Mouse (Mus musculus) adrenal gland, adult 8-10 months (tissue): Measurements from ENCODE around the gene Necap1. TPM values are rescaled to one million over a fixed set of nuclear protein-coding genes. Genes with fewer than 3 reads are reported as not detected.

Experiments used
- DNase-seq: peaks from one replicate; pipeline ENCODE4 v3.0.0; 2022
- total RNA-seq, 4 experiments: library from RNA; stranded (reverse); gene quantifications; 2 replicates each; pipeline ENCODE4 v1.2.4; 2022

Gene Necap1
- 10 to 100 TPM; 56.7 to 65.7 (median 58.1) TPM for total RNA-seq

DNA sequence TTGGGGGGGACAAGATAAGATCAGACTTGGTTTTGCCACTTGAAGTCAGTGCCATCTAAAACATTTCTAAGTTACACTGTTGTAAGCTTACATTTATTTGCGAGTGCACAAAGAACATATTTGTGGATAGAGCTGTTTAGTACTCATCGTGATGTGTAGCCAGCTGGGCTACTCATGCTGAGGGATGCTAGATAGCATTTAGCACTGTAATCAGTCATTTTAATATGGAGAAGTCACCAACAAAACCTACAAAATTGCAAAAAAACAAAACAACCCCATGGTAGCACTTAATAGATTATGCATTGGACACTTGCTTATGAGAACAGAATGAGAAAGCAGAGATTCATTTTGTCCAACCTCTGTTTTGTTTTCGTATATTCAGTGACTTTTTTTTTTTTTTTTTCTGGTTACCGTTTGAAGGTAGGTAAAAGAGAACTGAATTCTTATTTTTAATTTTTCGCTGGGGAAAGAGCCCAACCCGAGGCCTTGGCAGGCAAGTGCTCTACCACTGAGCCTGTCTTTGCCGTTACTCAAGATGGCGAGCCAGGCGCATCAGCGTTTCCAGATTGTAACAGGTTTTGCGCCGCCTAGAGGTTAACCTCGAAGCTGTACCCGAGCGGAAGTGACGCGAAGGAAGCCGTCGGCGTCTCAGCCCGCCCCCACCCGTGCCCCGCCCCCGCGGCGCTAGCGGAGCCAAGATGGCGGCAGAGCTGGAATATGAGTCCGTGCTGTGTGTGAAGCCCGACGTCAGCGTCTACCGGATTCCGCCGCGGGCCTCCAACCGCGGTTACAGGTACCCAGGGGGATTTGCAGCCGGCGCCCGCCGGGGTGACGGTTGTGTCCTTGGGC lies at the start of gene Necap1:
Gene Necap1 (plus strand): TSS at position 604 of the 849 bp plus-strand sequence.
- peak; percentile 94 for DNase-seq

DNA sequence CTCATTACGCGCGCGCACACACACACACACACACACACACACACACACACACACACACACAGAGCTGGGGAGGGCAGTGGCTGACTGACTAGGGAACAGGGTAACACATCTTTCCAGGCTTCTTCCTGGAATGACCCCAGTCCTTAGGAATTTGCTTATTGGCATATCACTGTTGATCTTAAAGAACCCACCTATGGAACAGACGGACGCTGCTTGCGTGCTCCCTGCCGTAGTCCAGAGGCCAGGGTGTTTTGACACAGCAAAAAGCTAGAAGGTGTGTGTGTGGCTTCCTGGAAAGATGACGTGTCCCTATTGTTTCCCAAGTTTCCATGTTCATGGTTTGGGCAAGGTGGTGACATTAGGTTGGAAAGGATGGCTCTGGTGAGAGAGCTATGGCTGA lies 49.1 kb upstream of the Necap1 start:
- no peak for DNase-seq

DNA sequence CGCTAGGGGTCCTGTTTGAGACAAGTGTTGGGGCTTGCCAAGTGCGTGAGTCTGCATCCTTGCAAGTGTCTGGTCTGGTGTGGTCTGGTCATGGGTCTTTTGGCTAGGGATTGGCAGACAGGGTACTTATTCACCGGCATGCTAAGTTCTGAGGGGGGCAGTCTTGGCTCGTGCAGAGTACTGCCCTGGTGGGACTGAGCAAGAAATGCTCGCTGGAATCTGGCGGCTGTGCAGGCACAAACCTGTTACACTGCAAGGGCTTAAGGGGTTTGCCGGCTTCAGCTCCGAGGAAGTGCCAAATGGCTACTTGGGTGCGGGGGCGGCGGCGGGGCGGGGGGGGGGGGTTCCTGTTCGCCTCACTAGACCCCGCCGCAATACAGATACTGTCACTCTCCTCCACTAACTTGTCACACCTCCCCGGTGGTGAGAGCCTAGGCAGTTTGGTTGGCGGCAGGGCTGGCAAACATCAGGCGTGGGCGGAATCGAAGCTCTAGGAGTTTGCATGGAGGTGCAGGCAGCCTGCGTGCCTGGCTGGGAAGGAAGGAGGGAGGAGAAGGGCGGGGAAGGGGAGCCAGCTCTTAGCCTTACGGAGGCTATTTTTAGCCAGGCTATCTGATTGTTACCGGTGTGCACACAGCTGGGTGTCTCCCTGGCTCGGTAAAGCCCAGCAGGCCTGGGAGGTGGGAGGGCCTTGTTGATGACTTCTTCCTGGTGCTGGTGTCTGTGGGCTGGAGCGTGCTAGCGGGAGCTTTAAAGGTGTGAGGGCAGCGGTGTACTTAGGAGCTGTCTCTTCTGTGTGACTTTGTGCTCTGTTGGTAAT lies 48.1 kb upstream of the Necap1 start:
- no peak for DNase-seq

DNA sequence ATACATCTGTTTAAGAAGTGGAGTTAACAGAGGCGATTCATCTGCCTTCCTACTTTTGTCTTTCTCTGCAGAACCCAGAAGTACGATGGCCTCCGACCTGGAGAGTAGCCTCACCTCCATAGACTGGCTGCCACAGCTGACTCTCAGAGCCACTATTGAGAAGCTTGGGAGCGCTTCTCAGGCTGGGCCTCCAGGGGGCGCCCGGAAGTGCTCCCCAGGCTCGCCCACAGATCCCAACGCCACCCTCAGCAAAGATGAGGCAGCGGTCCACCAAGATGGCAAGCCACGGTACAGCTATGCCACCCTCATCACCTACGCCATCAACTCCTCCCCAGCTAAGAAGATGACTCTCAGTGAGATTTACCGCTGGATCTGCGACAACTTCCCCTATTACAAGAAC lies 46.2 kb upstream of the Necap1 start:
- DNase-seq, result no peak

DNA sequence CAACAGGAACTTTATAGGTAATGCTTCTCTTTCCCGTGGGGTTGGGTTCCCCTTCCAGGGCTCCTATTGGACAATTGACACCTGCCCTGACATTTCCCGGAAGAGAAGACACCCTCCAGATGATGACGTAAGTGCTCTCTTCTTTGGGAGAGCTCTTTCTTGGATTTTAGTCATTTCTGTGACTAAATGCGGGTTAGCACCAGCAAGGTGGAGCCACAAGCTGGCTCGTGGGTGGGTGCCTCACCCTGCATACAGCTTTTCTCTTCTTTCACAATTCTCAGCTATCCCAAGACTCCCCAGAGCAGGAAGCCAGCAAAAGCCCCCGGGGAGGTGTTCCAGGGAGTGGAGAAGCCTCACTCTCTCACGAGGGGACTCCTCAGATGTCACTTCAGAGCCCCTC lies 41.4 kb upstream of the Necap1 start:
- no peak for DNase-seq

DNA sequence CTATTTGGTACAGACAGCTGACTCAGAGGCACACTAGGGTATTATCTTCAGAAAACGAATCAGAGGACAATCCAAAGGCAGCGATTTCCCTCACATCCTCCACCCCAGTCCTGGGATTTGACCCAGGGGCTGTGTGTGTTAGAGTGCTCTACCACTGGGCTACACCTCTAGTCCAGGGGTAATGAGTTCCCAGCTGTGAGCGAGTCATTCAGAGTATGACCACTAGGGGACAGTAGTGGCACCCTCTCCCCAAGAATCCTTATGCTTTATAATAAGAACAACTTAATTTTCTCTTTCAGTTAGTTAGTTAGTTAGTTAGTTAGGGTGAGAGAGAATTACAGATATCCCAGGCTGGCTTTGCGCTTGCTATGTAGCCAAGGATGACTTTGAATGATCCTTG lies 39.9 kb upstream of the Necap1 start:
- no peak for DNase-seq

DNA sequence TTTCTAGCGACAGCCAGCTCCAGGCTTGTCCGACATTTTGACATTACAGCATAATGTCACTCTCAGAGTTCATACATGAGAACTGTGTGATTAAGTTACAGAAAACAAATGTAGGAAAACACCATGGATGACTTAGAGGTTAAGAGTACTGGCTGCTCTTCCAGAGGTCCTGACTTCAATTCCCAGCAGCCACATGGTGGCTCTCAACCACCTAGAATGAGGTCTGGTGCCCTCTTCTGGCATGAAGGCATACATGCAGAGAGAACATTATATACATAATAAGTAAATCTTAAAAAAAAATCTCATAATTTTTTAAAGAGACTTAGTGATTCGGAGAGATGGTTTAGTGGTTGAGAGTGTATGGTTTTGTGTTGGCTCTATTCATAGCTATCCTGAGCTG lies 37.3 kb upstream of the Necap1 start:
- DNase-seq, result no peak

DNA sequence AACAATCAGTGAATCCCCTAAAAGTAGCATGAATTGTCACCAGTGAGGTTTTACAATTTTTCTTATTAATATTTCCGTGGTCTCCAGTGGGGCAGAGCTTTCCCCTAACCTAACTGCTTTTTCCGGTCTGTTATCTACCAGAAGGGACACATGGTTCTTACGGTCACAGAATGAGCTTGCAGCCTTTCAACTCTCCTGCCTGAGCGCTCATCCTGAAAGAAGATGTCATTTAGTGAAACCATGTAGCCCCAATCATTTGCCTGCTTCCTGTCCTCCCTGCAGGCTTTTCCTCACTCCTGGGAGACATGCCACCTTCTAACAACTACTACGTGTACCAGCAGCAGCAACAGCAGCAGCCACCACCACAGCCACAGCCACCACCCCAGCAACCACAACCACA lies 36.7 kb upstream of the Necap1 start:
- DNase-seq, result no peak

DNA sequence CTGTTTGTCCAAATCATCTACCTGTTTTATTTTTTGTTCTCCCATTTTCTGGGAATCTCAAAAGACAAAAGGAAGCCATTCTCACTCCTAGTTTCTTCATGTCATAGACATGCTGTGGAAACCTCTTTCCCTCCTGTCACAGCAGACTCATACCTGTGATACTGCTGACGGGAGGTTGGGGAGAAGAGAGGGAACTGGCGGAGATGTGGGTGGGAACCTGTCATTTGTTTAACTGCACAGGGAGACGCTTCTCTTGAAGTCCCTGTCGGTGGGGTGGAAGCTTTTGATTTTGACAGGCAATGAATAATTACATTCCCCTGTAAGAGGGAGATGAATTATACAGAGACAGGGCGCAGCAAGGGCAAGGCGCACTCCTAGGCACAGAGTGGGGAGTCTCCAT lies 30.5 kb upstream of the Necap1 start:
- DNase-seq, result no peak

DNA sequence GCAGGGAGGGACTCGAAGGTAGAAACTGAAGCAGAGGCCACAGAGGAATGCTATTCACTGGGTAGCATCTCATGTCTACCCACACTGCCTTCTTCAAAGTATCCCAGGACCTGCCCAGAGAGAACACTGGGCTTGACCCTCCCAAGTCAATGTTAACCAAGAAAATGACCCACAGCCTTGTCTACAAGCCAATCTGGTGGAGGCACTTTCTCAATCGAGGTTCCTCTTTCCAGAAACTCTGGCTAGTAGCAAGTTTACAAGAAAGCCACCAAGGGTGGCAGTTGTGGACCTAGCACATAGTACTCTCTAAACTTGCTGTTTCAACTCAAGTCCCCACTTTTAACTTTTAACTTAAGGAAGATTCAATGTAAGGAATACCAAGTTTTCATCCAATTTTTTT lies 21.6 kb upstream of the Necap1 start:
- DNase-seq, result no peak

DNA sequence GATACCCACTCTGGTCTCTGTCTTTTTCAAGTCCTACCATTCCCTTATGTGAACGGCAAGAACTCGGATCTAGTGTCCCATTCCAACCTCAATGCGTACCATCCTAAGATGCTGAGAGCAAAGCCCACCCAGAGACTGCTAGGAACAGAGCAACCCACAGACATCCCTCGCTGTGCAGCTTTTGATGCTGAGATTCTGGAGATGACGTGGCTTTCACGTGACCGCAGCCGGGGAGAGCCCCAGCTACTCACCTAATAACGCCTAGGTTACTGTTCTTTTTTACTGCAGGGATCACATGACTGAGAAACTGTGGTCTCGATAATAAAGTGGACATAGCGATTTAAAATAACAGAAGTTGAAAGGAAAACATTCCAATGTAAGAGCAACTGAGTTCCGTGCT lies 19.7 kb upstream of the Necap1 start:
- no peak for DNase-seq

DNA sequence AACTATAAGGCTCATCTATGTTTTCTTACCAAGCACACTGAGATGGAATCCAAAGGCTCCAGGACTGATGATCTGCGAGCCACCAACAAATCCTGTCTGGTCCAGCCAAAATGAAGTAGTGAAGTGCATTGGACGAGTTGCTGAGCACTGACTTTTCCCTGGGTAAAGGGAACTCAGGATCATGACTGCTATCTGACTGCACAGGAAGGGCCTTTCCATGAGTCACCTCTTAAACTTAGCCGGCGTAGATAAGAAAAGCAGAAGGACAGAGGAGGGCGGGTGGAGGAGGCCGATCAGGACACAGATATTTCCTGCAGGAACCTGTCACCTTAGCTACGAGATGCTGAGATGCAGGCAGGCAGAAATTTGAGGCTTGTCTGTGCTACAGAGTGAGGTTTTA lies 18.3 kb upstream of the Necap1 start, which contains the start of gene C3ar1:
Gene C3ar1 (minus strand): TSS at position 207 of the 400 bp plus-strand sequence.
- peak; percentile 29 for DNase-seq

DNA sequence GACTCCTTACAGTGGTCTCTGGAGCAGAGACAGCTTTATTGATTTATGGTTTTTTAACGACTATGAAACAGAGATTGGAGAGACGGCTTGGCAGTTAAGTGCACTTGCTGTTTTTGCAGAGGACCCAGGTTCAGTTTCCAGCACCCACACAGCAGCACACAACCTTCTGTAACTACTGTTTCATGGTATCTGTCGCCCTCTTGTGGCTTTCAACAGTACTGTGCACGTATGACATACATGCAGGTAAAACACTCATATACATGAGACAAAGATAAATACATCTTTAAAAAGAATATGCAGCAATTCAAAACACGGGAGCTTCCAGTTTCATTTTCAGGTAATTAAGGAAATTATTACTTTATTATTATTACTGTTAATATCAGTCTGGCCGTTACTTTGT lies 11.8 kb upstream of the Necap1 start:
- DNase-seq, result no peak

DNA sequence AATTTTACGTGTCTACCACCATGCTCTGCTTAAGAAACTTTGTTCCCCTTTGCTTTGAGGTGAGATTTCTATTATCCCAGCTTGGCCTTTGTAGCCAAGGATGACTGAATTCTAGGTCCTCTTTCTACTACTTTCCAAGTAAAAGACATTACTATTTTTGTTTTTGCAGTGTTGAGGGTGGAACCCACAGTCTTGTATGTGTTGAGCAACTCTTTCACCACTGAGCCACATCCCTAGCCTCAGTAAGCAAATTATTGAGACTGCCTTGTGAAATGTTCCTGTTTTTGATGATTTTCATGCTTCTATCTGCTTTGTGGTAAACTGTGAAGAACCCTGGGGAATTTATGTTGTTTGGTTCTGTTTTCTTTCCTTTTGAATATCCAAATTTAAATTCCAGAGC lies 11.4 kb upstream of the Necap1 start:
- DNase-seq, result no peak

DNA sequence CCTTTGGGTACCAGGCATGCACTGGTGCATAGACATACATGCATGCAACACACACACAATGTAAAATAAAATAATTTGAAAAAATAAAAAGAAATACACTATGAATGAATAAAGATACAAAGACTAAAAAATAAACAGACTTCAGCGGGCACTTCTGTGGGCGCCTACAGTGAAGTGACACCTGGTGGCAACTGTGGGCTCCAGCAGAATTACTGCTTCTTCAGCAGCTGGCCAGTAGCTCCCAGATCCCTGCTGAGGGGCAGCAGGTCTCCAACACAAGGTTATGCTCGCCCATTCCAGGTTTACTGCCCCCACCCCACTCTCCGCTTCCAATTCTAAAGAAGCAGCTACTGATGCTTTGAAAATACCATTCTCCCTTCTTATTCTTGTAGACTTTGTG lies 6.4 kb upstream of the Necap1 start:
- no peak for DNase-seq

DNA sequence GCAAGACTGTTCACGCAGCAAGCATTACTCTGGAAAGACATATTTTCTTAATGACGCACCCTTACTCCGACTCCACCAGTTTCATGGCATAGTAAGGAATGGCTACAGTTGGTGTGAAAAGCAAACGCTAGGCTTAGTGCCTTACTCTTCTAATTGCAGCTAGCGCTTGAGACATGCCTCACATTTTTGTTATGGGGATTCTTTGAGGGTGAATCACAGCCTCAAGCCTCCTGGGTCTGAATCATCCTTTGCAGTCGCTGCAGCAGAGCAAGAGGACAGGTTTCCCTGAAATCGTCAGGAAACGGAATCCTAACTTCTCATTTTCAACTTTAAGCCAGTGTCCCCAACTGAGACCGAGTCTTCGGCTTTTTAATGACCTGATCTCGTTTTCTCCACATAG lies 4.4 kb upstream of the Necap1 start:
- DNase-seq, result no peak

DNA sequence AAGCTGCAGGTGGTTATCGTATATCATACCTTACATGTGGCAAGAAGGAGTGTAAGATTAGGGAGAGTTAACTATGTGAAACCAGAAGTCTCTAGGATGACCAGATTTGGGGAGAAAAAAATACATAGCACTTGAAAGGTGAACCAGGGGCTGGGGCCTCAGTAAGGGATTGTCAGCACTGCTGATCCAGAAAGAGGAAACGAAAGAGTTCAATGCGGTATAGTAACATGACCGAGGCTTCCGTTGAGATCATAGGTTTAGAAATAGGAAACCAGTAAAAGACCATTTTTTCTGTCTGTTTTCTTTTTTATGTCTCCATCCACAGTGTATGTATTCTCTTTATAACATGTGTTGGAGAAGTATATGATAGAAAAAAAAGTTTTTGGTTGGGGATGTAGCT lies 1.5 kb upstream of the Necap1 start:
- DNase-seq, result no peak

DNA sequence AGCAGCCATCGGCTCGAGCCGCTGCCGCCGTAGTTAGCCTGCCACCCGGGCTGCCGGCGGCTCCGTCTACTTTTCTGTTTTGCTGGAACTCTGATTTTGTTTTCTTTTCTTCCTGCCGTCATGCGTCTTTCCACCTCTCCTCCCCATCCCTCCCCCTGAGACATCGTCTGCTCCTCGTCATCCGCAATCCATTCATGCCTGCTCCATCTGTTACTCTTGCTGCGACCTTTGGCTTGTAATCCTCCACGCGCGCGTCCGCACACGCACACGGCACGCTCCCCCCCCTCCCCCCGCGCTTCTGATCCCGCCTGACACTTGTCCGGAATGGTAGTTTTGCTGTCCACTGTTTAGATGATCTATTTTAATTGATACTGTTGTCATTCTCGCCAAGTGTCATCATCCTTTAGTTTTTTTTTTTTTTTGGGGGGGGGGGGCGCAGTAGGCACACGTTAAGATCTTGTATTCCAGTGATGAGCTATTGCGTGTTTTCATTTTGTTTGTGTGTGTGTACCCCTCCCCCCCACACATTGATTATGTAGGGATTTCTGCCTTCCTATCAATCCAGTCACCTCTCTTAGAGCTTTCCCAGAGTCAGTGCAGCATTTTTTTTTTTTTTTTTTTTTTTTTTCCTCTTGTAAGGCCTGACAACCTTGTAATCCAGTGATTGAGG lies 581 bp downstream of the Necap1 start:
- no peak for DNase-seq

DNA sequence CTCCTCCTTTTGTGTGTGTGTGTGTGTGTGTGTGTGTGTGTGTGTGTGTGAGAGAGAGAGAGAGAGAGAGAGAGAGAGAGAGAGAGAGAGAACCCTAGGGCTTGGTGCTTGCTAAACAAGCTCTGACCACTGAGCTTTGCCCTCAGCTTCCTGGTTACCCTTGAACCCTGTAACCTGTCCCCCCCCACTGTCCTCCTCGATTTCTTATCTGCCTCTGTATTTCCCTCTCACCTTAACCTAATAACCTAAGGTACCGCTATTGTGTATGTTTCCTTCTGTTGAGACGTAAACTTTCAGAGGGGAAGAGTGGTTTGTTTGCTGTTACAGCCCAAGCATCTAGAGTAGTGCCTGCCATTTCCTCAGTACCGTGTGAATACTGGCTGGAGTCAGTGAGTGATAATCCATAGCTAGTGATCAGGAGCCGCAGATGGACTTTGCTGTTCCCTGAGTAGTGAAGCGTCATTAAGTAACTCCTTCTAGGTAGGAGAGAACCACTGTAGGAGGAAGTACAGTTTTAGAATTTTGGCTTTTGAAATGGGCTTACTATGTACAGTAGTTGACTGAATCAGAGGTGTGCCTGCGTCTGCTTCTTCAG lies 5.0 kb downstream of the Necap1 start:
- DNase-seq, result no peak

DNA sequence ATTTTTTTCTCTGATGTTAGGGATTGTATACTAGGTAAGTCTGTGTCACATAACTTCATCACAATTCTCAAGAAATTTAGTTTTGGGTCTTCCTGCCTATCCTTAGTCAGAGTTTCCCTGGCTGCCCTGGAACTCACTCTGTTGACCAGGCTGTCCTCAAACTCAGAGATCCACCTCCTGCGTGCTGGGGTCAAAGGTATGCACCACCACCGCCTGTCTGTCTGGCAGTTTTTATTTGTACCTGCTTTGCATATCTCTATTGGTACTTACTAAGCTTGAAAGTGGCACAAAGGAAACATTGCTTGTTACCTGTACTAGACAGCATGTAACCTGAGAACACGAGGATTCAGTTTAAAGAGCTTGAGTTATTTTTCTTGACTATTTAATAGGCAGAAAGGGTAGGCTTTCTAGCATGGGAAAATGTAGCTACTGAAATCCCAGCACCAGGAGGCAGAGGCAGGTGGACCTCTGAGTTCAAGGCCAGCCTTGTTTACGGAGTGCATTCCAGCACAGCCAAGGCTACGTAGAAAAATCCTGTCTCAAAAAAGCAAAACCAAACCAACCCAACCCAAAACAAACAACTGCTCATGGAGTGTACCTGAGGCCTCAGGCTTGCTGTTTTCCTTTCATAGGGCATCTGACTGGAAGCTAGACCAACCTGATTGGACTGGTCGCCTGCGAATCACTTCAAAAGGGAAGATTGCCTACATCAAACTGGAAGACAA lies 5.7 kb downstream of the Necap1 start:
- no peak for DNase-seq

DNA sequence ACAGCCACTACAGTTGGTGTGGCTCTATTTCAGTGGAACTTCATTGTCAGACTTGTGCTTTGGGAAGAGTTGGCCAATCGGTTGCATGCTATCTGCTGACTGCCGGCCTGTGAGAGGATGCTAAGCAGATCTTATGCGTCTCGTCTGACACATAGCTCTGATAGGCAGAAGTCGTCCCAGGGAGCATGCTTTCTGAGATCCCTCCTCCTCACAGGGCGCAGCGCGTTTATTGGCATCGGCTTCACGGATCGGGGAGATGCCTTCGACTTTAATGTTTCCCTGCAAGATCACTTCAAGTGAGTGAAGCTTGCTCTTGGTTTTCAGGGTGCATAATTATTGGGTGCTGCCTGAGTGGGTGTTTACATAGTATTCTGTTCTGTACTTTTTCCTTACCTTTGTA lies 7.0 kb downstream of the Necap1 start:
- DNase-seq, result no peak

DNA sequence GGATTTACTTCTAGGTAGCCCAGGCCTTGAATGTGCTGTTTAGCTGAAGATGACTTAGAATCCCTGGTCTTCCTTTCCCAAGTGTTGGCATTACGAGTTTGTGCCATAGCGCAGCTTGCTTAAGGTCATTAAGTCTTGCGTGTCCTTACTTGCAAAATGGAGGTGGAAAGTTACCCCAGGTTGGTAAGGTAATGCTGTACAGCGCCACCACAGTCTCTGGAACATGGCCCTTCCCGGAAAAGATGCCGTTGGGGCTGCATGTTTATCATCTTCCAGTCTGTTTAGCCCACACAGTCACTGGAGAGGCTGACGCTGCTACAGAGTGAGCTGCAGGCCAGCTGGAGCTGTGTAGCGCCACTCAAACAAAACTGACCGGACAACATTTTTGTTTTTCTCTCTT lies 9.3 kb downstream of the Necap1 start:
- no peak for DNase-seq
